Mouse (Mus musculus): ENCODE results near the gene Bco1.

Bco1 gene

DNA sequence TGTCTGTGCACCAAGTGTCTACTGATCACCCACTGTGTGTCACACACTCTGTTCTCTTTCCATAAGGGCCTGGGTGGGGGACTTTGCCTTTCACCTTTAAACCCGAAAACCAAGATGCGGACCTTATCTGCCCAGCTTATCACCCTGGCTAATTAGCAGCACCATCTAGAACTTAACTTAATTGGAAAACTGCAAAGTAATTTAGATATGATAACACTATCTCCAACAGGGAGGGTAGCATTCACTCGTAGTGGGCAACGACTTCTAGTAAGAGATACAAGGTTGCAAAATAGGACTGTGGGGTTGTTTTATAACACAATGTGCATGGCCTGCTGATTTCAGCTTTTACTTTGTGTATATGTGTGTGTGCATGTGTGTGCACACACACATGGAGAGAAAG is 5.9 kb upstream of the Bco1 start:
- no peak for DNase-seq (ENCODE audit: low spot score in 2 of 2)

DNA sequence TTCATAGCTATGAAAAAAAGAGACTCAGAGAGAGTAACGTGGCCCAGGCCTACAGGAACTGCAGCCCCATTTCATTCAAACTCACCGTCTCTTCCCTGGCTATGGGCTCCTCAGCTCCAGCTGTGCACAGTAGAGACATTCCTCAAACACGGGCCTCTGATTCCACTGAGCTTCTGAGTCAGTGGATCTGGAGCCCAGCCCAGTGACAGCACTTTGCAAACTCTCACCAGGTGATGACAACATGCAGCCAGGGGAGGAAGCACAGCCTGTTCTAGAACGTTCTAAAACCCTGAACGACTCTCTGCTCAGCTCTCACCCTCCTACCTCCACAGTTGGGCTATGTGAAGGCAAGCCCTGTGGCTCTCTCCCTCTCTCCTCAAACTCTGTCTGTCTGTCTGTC is 1.6 kb upstream of the Bco1 start:
- peak; percentile 28 to 54 for DNase-seq (ENCODE audit: low spot score in 2 of 2)

DNA sequence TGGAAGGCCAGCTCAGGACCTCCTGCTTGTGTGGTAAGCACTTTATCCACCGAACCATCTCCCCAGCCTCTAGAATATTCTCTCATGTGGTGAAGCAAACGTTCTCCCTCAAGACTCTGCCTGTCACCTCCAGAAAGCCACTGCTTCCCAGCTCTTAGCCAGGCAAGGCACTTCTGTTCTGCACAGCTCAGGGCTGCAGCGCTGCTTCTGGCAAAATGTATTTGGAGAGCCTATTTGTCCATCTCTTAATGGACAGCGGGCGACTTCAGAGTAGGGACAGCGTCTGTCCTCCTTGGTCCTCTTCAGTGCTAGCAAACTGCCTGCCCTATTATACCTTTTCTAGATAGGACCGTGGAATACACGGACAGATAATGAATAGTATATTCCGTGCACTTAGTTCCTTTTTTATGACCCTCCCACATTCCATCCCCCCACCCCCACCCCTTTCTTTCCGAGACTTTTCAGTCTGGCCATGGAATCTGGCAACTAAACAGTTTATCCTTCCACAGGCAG is 1.5 kb downstream of the Bco1 start:
- DNase-seq (ENCODE audit: low spot score in 2 of 2), result no peak

DNA sequence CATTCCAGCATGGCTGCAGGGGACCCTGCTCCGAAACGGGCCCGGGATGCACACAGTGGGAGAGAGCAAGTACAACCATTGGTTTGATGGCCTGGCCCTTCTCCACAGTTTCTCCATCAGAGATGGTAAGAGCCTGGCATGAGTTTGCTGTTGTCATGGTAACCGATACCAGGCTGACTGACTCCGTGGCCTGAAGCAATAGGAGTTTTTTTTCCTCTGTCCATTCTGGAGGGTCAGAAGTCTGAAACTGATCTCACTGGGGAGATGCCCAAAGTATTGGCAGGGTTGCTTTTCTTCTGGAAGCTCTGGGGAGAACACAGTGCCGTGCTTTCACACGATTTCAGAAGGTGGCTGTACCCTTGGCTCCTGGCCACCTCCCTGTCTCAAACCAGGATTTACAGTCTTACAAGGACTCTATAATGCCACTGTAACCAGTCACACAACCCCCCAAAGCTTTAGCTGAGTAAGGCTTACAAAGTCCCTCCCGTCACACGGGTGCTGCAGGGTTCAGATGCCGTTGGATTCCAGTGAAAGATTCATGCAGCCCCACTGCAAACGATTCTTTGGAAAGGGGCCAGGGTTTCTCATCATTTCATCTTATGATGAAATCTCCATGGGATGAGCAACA is 2.0 kb downstream of the Bco1 start:
- peak in 1 of 2 experiments; percentile 16 for DNase-seq (ENCODE audit: low spot score in 2 of 2)

DNA sequence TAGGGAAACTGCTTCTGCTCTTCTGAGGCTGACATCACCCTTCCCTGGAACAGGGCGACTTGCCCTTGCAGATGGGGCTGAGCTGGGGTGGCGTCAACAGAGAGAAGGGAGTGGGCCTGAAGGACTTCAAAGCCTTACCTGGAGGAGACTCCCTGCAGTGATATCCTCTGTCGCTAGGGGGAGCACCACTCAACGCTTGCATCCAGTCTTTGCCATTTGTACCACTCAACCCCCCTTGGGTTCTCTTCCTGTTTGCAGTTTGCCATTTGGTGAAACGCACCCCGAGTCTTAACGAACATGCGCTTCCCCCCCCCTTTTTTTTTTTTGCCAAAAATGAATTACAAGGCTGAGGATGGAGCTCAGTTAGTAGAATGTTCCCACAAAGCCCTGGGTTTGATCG is 11.9 kb downstream of the Bco1 start:
- DNase-seq (ENCODE audit: low spot score in 2 of 2), result peak; percentile 65 to 77

DNA sequence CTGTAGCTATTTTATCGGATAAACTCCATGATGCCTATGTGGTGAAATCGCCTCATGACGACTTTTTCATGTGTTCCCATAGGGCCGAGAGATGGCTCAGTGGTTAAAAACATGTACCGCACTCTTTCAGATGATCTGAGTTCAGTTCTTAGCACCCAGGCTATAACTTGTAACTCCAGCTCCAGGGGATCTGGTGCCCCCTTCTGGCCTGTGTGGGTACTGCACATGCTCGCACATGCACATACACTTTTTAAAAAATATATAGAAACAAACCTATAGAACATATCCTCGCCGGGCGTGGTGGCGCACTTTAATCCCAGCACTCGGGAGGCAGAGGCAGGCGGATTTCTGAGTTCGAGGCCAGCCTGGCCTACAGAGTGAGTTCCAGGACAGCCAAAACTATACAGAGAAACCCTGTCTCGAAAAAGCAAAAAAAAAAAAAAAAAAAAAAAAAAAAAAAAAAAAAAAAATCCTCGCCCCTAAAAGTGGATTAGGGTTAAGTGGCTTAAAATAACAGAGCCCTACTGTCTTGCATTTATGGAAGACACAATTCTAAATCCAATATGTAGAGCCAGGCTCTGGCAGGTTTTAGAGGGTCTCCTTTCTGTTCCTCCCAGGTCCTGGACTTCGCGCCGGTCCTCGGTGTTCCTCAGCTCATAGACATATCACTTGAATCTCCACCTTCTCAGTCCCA is 13.5 kb downstream of the Bco1 start:
- no peak for DNase-seq (ENCODE audit: low spot score in 2 of 2)

DNA sequence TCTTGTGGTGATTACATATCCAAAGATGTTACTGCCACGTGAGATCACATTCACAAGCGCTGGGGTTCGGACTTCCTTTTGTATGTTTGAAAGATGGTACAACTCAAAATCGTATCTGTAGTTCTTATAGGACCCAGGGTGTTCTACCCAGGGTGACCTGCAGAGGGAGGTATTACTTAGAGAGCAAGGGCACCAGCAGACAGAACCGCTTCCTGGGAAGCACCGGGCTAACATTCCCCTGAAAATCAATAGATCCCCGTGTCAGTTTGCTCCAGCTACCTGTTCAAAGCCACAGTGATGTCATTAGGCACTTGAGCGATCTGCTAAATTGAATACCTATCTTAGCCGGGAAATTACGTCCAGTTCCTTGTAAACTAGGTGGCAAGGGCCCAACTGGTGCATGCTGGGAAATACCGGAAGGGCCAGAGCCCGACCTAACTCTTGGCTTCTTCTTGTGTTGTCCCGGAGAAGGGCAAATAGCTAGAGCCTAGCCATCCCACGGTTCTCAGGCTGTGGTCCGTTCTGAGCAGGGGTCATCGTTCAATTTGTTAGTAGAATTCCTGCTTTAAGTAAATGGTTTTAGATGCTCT is 14.2 kb downstream of the Bco1 start:
- DNase-seq (ENCODE audit: low spot score in 2 of 2), result peak; percentile 13 to 33

DNA sequence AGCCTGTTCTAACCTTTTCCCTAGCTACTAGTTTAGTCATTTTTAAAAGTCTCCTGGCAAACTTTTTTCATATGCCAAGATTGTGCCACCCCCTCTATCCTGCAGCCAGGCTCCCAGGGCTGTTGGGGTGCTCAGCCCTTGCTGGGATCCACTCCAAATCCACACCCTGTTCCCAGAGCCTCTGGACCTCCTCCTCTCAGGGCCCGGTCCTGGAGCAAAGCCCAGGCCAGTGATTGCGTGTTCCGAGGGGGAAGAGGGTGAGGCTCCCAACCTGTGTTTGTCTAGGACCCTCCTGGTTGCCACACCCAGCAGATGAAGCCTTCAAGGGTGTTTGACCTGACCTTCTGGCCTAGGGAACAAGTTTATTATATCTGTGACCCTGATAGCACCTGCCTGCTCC is 16.0 kb downstream of the Bco1 start:
- no peak for DNase-seq (ENCODE audit: low spot score in 2 of 2)

DNA sequence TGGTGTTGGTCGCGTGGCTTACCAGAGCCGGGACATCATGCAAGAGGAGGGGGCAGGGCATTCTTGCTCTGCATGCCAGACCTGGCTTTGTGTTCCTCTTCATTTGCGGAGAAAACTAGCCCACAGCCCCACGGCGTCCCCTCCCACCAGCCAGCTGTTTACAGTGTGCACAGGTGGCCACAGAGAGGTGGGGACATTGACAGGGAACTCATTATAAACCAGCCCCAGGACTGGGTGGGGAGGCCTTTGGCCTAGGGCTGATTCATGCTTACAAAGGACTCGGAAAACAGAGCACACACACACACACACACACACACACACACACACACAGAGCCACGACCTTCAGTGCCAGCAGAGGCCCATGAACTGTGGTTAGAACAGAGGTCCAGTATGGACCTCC is 16.6 kb downstream of the Bco1 start:
- no peak for DNase-seq (ENCODE audit: low spot score in 2 of 2)

DNA sequence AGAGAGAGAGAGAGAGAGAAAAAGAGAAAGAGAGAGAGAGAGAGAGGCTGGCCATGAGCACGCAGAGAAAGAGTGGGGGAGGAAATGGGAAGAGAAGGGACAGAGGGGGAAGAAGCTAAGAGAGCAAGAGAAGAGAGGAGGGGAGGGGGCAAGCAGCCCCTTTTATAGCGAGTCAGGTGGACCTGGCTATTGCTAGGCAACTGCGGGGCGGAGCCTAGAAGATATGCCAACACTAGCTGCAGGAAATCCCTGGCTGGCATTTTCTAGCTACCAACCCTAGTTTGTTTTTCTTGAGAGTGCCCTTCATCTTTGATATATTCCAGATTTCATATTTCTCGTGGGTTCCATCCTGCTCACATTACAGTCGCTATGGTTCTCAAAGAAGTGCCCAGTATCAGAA is 19.4 kb downstream of the Bco1 start:
- no peak for DNase-seq (ENCODE audit: low spot score in 2 of 2)

DNA sequence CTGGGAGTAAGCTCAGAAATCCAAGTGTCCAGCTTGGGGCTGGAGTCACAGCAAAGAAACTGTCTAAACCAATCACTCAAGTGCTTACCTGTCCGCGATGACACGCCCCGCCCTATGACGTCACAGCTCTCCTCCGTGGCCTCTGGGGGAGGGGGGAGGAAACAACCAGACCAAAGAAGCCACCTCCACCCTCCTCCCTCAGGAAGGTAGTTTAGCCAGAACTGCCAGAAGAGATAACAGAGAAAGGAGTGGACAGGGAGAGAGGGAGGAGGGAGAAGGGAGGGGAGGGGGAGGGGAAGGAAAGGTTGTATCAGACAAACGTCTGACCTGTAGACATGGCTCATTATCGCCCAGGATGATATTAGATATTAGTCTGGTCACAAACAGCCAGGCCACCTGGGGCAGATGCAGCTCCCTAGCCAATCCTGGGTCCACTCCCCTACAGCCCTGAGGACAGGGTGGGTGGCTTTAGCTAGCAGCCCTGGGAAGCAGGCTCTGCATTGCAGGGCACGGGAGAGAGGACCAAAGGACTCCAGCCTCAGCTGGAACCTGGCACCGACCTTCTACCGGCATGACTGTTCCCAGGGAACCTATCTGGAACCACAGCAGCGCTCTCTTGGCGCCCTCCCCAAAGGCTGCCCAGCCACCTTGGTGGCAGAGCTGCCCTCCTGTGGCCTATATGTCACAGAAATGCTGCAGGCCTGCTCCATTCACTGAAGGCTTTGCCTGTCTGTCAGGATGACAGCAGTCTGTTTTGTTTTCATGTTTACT is 20.2 kb downstream of the Bco1 start:
- no peak for DNase-seq (ENCODE audit: low spot score in 2 of 2)

DNA sequence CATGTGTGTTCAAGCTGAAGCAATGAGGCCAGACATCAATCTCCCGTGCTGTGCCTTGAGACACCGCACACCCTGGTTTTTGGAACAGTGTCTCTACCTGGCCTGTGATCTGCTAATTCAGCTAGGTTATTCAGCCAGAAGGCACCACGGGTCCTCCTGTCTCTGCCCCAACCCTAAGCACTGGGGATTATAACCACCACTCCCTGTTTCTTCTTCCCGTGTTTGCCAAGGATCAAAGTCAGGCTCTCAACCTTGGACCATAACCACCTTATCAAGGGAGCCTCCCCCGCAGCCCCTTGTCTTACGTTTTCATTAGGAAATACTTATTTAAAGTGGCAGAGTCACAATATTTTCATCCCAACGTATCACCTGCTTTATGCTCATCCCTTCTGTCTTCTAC is 20.9 kb downstream of the Bco1 start:
- no peak for DNase-seq (ENCODE audit: low spot score in 2 of 2)

DNA sequence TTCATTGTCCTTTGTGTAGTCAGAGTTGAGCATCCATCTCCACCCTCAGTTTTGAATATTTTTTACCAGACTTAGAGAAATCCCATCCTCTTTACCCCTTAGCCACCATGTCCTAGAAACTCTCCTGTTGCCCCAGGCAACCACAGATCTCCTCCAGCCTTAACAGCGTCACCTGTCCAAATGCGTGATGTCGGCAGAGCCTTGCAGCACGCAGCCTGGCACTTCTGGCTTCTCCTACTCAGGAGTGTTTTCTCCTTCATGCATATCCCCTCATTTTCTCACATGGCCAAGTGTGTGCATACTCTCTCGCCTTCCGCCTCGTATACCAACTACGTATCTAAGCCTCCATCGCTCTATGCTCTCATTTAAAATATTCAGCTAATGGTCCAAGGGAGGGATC is 22.8 kb downstream of the Bco1 start:
- peak; percentile 6 to 24 for DNase-seq (ENCODE audit: low spot score in 2 of 2)

DNA sequence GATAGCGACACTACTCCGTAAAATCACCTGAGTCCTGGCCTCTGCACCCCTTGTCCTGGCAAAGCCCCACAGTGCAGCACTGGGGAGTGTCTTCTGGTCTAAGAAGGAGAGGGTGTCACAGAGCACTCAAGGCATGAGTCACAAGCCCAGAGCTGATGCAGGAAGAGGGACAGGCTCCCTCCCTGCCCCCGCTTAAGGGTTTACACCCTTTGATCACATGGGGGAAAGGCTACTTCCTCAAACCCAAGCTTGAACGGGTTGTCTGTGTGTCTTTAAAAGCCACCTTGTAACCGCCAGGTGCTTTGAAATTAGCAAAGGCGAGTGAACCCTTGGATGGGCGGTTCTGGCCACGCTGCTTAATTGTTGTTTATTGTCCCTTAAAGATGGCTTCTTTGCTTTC is 25.6 kb downstream of the Bco1 start:
- no peak for DNase-seq (ENCODE audit: low spot score in 2 of 2)

DNA sequence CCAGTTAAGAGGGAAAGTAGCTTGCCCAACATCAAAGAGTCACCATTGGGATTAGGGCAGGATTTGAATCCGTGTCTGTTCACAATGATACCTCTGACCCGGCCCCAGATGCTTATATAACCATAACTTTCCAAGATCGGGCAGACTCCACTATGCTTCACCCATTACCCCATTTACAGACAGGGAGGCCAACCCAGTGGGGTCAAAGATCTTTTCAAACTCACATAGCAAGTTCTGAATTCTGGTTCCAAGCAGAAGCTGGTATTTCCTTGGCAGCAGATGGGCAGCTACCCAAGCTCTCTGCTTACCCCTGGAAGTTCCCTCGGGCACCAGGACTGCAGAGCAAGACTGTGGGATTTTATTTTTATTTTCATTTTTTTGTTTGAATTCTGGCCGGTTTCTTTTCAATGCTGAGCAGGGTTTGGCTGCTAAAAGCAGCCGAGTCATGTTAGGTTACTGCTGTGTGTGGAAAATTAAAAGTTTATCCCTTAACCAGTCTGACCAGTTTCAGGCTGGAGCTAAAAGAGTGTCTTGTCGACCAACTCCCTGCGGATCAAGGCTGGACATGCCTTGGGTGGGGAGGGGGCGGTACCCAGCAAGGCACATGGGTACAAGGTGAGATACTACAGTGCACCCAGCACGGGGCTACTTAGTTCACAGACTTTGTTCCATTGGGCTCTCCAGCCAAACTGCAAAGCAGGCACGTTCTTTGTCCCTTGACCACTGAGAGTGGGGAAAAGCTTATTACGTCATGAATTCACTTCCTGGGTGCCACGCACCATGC is 28.4 kb downstream of the Bco1 start:
- no peak for DNase-seq (ENCODE audit: low spot score in 2 of 2)

DNA sequence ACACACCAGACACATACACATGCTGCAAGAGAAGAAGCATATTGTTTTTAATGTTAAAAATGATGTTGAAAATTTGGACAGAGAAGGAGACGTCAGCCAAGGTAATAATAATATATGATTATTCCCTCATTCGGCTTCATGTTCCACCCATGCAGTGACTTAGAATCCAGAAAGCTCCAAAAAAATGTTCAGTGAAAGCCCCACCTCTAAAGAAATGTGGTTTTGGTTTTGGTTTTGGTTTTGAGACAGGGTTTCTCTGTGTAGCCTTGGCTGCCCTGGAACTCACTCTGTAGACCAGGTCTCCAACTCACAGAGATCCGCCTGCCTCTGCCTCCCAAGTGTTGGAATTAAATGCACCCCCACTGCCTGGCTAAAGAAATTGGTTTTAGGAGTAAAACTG is 30.2 kb downstream of the Bco1 start:
- DNase-seq (ENCODE audit: low spot score in 2 of 2), result no peak

DNA sequence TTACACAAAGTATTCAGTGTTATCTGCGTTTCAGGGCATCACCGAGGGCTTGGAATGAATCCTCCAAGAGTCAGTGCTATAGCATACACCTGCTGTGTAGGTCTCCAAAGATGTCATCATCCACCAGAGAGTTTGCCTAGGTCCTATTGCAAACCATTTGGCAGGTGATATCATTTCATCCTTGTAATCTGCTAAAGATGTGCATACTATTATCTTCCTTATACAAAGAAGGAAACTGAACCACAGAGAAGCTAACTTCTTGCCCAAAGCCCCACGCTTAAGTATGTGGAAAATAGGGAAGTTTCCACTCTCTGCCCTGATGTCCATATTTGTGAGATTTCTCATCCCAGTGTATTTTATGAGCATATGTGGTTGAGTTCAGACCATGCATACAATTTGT is 30.8 kb downstream of the Bco1 start:
- DNase-seq (ENCODE audit: low spot score in 2 of 2), result no peak

DNA sequence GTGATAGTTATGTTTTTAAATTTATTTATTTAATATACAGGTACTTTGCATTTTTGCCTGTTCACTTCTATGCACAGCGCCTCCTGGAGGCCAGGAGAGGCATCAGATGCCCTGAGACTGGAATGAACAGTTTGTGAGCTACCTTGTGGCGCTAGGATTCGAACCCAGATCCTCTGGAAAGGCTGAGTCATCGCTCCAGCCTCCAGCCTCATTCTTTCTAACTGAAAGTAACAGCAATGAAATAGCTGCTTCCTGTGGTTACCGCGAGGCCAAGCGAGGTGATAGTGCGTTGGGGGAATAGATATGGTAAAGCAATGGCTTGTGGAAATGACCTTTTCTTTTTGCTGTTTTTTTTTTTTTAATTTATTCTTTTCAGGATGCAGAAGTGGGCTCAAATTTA is 31.4 kb downstream of the Bco1 start:
- DNase-seq (ENCODE audit: low spot score in 2 of 2), result no peak

DNA sequence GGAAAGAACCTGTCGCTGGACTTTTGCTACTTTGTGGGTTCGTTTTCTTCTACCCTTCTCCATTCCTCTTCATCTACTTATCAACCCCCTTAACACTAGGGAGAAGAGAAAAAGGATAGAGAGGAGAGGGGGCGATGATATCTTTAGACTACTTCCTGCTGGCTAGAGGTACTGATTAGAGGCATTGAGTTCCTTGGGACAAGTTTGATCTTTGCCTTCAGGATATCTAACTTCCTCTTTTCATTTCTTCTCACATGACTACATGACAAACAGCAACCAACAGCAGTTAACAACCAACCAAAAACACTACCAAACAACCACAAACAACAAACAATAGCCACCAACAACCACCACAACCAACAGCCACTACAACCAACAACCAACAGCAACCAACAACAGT is 38.0 kb downstream of the Bco1 start:
- DNase-seq (ENCODE audit: low spot score in 2 of 2), result no peak

DNA sequence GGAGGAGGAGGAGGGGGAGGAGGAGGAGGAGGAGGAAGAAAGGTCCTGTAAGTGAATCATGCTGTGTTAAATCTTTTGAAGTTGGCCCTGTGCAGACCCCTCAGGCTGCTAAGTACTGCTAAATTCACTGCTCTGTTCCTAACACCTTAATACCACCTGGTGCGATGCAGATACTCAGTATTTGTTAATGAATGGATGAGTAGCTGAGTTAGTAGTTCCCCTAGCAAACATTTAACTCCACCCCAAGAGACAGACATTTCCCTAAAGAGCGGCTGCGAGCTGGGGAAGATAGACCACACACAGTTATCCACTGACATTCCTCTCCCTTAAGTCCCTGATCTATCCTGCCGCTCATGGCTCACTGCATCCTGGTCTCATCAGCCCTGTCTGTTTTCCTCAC is 40.7 kb downstream of the Bco1 start:
- no peak for DNase-seq (ENCODE audit: low spot score in 2 of 2)

DNA sequence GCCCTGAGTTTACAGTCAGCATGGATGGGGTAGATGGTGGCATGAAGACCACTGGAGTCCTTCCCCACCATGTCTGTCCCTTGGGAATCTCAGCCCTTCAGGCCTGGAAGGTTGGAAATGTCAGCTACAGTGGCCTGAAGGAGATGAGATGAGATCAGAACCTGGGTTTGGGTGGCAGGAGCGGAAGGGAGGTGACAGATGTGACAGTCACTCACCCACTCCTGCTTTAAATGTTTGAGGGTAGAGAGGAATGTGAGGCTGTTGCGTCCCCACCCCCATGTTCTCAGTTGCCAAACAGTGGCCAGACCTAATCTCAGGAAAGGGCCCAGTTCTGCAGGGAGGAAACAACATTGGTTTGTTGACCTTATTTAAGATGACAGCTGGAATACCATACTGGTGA is 41.1 kb downstream of the Bco1 start:
- DNase-seq (ENCODE audit: low spot score in 2 of 2), result no peak

DNA sequence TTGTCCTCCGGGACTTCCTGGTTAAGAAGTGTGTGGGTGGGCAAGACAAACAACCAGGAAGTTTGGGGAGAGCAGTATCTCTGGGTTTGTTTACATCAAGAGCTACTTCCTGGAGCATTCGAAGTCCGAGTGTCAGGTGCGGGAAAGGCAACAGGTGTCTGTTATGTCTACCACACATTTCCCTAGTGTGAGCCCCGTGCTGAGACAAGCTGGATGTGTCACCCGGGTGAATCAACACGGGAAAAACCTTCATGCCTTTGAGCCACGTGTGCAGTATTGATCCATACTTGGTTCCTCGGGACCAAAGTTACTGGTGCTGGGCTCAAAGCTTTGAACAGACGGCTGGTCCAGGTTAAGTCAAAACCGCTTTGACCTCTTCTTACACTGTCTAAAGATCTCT is 41.7 kb downstream of the Bco1 start:
- DNase-seq (ENCODE audit: low spot score in 2 of 2), result no peak

Data from frontal cortex, postnatal 36 days (tissue).